Mouse (Mus musculus): ENCODE measurements around the gene G6pdx. TPM values are rescaled to one million over a fixed set of nuclear protein-coding genes. Genes with fewer than 3 reads are reported as not detected.
A peak's percentile ranks its signal among the peaks of the same experiment; 100 is the strongest.

The G6pdx gene
- polyA plus RNA-seq, 1 experiment from 2014 or later: 49.6 TPM

DNA sequence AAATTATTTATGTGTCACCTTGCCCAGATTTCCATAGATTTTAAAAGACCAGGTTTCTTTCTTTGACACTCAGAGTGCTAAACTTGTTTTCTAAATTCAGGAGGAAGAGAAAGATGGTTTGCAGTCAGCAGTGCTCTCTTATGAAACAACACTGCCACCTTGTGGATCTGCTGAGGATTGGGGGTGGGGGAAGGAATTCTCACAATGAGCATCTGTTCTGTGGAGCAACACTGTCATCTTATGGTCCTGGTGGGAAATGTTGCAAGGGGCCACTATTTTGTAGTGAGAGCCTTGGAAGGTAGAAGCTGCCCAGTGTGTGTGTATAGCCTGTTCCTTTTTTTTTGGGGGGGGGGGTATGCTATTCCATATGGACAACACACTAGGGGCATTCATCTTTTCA is 15.6 kb downstream of the G6pdx start:
- Histone ChIP-seq H3K4me1 (ENCODE audit: control insufficient read depth, insufficient read depth, low read length) (no peaks in the 10 kb centered on the region), H3K27ac (ENCODE audit: low read depth, low read length) (no peak overlapping the region)
- peak; percentile 76 for ATAC-seq (ENCODE audit: low FRiP score, low TSS enrichment)

DNA sequence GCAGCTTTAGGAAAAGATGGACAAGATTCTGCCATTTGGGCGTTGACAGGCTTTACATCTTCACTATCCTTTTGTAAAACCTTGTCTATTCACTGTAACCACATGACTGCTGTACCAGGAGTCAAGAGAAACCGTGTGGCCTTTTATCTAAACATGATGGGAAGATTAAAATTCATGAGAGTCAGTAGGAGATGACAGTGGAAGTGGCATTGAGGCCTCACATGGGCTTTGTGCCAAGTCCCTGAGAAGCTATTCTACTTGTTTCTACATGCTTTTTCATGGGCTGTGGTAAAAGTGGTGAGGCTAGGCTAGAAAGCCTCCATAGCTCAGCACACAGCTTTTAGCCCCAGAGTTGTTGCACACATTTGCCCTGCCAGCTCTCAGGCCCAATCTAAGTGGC is 20.7 kb downstream of the G6pdx start:
- Histone ChIP-seq H3K9me3 (ENCODE audit: control insufficient read depth, low read length) (no peaks in the 10 kb centered on the region), H3K4me2 (replicated peaks; ENCODE audit: low read depth, low read length) (no peak overlapping the region), H3K27me3 (ENCODE audit: control insufficient read depth, insufficient read depth, low read length) (no peaks in the 10 kb centered on the region), H3K4me1 (ENCODE audit: control insufficient read depth, insufficient read depth, low read length) (no peaks in the 10 kb centered on the region), H3K36me3 (ENCODE audit: control insufficient read depth, insufficient read depth, low read length) (no peaks in the 10 kb centered on the region; the same call in 1 of the 2 replicates), H3K27ac (ENCODE audit: low read depth, low read length) (no peak overlapping the region), H3K4me3 (ENCODE audit: low read length) (no peak overlapping the region), H3K9ac (ENCODE audit: low read depth, low read length) (no peak overlapping the region)
- WGBS: 57% methylated on average over 2 of the region's 2 CpGs
- no peak for ATAC-seq (ENCODE audit: low FRiP score, low TSS enrichment)

More for the DNA sequence above, 15.6 kb downstream of the G6pdx start:
- Histone ChIP-seq H3K4me2 (replicated peaks; ENCODE audit: low read depth, low read length) (no peak overlapping the region), H3K9ac (ENCODE audit: low read depth, low read length) (no peak overlapping the region), H3K9me3 (ENCODE audit: control insufficient read depth, low read length) (no peaks in the 10 kb centered on the region), H3K36me3 (ENCODE audit: control insufficient read depth, insufficient read depth, low read length) (no peaks in the 10 kb centered on the region; the same call in 1 of the 2 replicates), H3K27me3 (ENCODE audit: control insufficient read depth, insufficient read depth, low read length) (no peaks in the 10 kb centered on the region), H3K4me3 (ENCODE audit: low read length) (no peak overlapping the region)

DNA sequence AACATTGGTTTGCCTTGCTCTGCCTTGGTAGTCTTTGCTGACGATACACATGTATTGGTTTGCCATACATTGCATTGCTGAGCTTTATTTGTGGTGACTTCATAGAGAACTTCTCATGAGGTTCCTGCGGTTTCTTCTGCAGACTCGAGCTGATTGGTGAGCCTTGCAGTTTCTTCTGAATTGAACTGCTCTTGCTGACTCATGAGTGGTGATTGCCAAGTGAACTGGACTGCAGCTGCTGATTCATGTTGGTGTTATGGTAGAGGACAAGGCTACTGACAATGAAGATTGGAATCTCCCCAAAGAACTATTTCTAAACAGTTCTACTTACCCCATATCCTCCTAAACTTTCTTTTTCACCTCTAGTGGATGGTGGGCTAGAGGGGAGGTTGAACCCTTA is 28.9 kb downstream of the G6pdx start:
- no peaks in the 10 kb centered on the region for H3K27me3 ChIP-seq (ENCODE audit: control insufficient read depth, insufficient read depth, low read length)
- no peak overlapping the region for H3K9ac ChIP-seq (ENCODE audit: low read depth, low read length)
- H3K4me3 ChIP-seq (ENCODE audit: low read length): no peak overlapping the region
- no peak for ATAC-seq (ENCODE audit: low FRiP score, low TSS enrichment)
- H3K4me1 ChIP-seq (ENCODE audit: control insufficient read depth, insufficient read depth, low read length): no peaks in the 10 kb centered on the region
- H3K9me3 ChIP-seq (ENCODE audit: control insufficient read depth, low read length): no peaks in the 10 kb centered on the region
- H3K27ac ChIP-seq (ENCODE audit: low read depth, low read length): no peak overlapping the region
- 81% methylated on average over 3 of the region's 3 CpGs for WGBS
- no peak overlapping the region for H3K4me2 ChIP-seq (replicated peaks; ENCODE audit: low read depth, low read length)
- H3K36me3 ChIP-seq (ENCODE audit: control insufficient read depth, insufficient read depth, low read length): no peaks in the 10 kb centered on the region

DNA sequence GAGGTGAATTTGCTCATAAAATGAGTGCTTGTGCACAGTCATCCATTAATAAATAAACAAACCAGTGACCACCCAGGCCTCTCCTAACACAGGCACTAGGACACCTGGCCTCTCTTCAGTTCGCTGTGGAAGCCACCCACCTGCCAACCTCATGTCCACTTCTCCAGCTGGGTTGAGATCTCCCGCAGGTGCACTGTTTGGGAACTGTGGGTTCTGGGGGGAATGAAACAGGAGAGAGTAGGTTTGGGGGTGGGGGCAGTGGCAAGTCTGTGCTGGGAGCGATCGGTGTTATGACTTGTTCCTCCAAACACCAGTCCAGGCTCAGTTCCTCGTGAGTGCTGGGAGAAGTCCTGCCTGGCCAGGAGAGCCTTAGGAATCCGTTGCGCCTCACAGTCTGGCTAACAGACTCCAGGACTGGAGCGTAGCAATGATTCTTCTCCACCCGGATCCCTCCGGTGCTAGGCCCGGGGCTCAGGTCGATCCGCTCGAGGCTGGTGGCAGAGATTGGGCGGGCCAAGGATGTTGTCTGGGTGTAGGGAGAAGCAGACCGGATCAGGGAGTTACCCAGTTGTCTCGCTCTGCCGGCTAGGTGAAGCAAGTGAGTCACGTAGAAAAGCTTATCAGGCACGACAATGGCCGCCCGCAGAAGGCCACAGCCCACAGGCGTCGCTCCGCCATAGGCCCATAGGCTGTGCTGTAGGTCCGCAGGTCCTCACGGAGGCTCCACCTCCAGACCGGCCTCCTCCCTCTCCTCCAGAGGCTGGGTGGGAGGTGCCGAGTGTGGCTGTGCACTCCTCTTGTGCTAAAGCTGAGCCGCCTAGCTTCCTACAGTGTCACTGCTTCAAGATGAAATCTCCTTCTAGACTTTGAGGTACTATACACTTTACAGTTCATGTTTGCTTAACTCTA is 36.2 kb downstream of the G6pdx start, which contains the start of the genes Fam3a and Ikbkg:
Fam3a (minus strand) TSS at position 738 of the 909 bp plus-strand sequence.
Ikbkg (plus strand) TSS at position 756 of the 909 bp plus-strand sequence.
- 29% methylated on average over 30 of the region's 30 CpGs for WGBS
- no peaks in the 10 kb centered on the region for H3K27me3 ChIP-seq (ENCODE audit: control insufficient read depth, insufficient read depth, low read length)
- peak within 1 kb of the TSS; percentile 74 for H3K9ac ChIP-seq (ENCODE audit: low read depth, low read length)
- peak within 1 kb of the TSS; percentile 51 for H3K4me3 ChIP-seq (ENCODE audit: low read length)
- H3K4me2 ChIP-seq (replicated peaks; ENCODE audit: low read depth, low read length): peak within 1 kb of the TSS; percentile 55
- peak; percentile 100 for ATAC-seq (ENCODE audit: low FRiP score, low TSS enrichment)
- no peaks in the 10 kb centered on the region for H3K4me1 ChIP-seq (ENCODE audit: control insufficient read depth, insufficient read depth, low read length)
- peak within 1 kb of the TSS; percentile 80 for H3K27ac ChIP-seq (ENCODE audit: low read depth, low read length)
- H3K36me3 ChIP-seq (ENCODE audit: control insufficient read depth, insufficient read depth, low read length): peaks cover under 1% of the 10 kb centered on the region; the same call in 1 of the 2 replicates
- H3K9me3 ChIP-seq (ENCODE audit: control insufficient read depth, low read length): no peaks in the 10 kb centered on the region

DNA sequence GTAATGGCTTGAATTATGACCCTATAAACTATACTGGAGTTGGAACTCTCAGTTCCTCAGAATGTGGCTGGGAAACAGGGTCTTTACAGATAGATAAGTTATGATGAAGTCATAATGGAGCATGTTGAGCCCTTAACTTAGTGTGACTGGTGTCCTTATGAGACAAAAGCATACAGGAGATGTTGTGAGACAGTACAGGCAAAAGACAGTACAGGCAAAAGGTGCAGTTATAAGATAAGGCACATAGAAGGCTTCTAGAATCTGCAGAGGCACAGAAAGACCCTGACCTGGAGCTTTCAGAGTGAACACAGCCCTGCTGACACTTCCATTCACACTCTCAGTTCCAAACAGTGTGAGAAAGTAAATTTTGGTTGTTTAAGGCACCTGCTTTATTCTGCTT is 40.8 kb downstream of the G6pdx start:
- ATAC-seq (ENCODE audit: low FRiP score, low TSS enrichment): no peak
- Histone ChIP-seq H3K9ac (ENCODE audit: low read depth, low read length) (no peak overlapping the region), H3K27me3 (ENCODE audit: control insufficient read depth, insufficient read depth, low read length) (no peaks in the 10 kb centered on the region), H3K4me1 (ENCODE audit: control insufficient read depth, insufficient read depth, low read length) (no peaks in the 10 kb centered on the region), H3K9me3 (ENCODE audit: control insufficient read depth, low read length) (no peaks in the 10 kb centered on the region), H3K27ac (ENCODE audit: low read depth, low read length) (no peak overlapping the region), H3K36me3 (ENCODE audit: control insufficient read depth, insufficient read depth, low read length) (peaks cover 15% of the 10 kb centered on the region; the same call in 1 of the 2 replicates), H3K4me2 (replicated peaks; ENCODE audit: low read depth, low read length) (no peak overlapping the region), H3K4me3 (ENCODE audit: low read length) (no peak overlapping the region)

DNA sequence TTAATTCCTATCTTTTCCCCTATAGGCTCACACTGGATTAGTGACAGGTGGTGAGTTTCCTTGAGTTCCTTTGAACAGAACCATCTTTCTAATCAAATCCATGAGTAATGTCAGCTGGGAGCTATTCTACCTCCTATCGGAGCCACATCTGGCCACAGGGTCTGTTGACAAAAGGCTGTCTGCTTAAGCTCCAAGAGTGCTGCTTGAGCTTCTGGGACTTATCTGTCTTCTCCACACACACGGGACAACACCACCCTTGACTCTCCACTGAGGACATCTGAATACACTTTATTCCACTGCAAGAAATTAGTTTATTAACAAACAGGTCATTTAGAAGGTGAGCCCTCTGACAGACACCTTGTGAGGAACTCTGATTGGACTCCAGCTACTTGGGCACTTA is 44.5 kb downstream of the G6pdx start:
- ATAC-seq (ENCODE audit: low FRiP score, low TSS enrichment): no peak
- H3K4me1 ChIP-seq (ENCODE audit: control insufficient read depth, insufficient read depth, low read length): no peaks in the 10 kb centered on the region
- no peak overlapping the region for H3K4me2 ChIP-seq (replicated peaks; ENCODE audit: low read depth, low read length)
- no peaks in the 10 kb centered on the region for H3K9me3 ChIP-seq (ENCODE audit: control insufficient read depth, low read length)
- H3K9ac ChIP-seq (ENCODE audit: low read depth, low read length): no peak overlapping the region
- H3K36me3 ChIP-seq (ENCODE audit: control insufficient read depth, insufficient read depth, low read length): peaks cover 15% of the 10 kb centered on the region; the same call in 1 of the 2 replicates
- no peak overlapping the region for H3K4me3 ChIP-seq (ENCODE audit: low read length)
- whole genome bisulfite sequencing: 95% methylated on average over 2 of the region's 2 CpGs
- H3K27ac ChIP-seq (ENCODE audit: low read depth, low read length): no peak overlapping the region
- no peaks in the 10 kb centered on the region for H3K27me3 ChIP-seq (ENCODE audit: control insufficient read depth, insufficient read depth, low read length)

DNA sequence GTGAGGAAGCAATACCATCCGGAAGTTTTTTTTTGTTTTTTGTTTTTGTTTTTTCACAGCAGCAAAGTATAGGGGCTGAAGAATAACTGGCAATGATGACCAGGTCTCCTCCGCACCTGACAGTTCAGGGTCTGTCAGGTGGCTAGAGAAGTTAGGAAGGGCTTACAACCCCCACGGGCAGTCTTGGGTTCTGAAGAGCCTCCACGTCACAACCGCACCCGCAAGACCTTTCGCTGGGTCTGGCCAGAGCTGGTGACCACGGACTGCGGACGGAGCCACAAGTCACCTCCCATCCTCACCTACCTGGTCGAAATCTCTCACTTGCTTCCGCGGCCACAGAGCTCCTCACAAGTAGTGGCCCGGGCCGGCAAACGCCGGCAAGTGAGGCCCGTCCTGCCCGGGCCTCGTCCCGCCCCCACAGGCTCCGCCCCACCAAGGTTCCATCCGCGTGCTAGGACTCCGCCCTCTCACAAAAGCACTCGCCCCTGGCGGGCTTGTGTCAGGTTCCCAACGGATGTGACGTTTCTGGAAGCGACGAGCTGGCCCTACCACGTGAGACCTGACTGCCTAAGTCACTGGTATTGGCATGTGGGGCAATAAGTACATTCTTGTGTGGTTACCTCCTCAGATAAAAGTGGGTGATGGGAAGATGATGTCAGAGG is 56.0 kb downstream of the G6pdx start, which contains the start of the genes Ubl4a and Slc10a3:
Ubl4a (minus strand) TSS at position 331 of the 662 bp plus-strand sequence.
Slc10a3 (minus strand) TSS at position 462 of the 662 bp plus-strand sequence.
- 28% methylated on average over 32 of the region's 32 CpGs for WGBS
- no peaks in the 10 kb centered on the region for H3K27me3 ChIP-seq (ENCODE audit: control insufficient read depth, insufficient read depth, low read length)

DNA sequence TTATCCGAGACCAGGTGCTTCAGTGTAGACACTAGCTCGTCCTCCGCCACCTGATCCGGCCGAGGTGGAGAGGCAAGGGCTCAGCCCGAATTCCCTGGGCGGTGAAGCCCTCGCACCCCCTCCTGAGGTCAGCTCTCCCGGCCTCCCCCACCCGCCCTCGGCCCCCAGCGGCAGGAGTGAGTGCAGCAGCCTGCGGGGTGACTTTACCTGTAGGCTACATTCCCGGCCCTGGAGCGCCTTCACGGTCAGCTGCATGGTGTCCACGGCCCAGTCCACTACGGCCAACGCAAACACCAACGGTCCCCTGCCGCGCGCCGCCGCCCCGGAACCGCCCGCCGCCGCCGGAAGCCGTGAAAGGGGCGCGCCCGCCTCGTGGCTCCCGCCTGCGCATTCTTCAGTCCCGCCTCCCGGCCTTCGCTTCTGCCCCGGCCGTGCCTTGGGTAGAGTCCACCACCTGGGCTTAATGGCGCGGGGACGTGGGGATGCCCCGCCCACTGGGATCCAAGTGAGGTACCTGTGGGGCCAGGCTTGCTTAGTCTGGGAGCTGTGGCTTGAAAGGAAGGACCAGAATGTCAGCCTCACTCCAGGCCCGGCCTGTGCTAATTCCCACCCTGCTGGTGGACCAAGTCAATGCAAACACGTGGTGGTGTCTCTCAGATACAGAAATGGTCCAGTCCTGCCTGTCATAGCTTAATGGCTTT is 60.6 kb downstream of the G6pdx start:
- Histone ChIP-seq H3K27me3 (ENCODE audit: control insufficient read depth, insufficient read depth, low read length) (no peaks in the 10 kb centered on the region), H3K4me3 (ENCODE audit: low read length) (peak overlapping the region; percentile 56), H3K27ac (ENCODE audit: low read depth, low read length) (peak overlapping the region; percentile 67), H3K4me1 (ENCODE audit: control insufficient read depth, insufficient read depth, low read length) (no peaks in the 10 kb centered on the region), H3K4me2 (replicated peaks; ENCODE audit: low read depth, low read length) (peak overlapping the region; percentile 47), H3K9ac (ENCODE audit: low read depth, low read length) (peak overlapping the region; percentile 79), H3K36me3 (ENCODE audit: control insufficient read depth, insufficient read depth, low read length) (peaks cover 2% of the 10 kb centered on the region; the same call in 1 of the 2 replicates), H3K9me3 (ENCODE audit: control insufficient read depth, low read length) (no peaks in the 10 kb centered on the region)
- WGBS: 35% methylated on average over 49 of the region's 49 CpGs
- ATAC-seq (ENCODE audit: low FRiP score, low TSS enrichment): peak; percentile 86

More for the DNA sequence above, 56.0 kb downstream of the G6pdx start, which contains the start of the genes Ubl4a and Slc10a3:
- Histone ChIP-seq H3K4me3 (ENCODE audit: low read length) (peak within 1 kb of the TSS; percentile 48), H3K4me2 (replicated peaks; ENCODE audit: low read depth, low read length) (peak within 1 kb of the TSS; percentile 53), H3K9me3 (ENCODE audit: control insufficient read depth, low read length) (no peaks in the 10 kb centered on the region), H3K36me3 (ENCODE audit: control insufficient read depth, insufficient read depth, low read length) (peaks cover 2% of the 10 kb centered on the region; the same call in 1 of the 2 replicates), H3K27ac (ENCODE audit: low read depth, low read length) (no peak within 1 kb of the TSS), H3K4me1 (ENCODE audit: control insufficient read depth, insufficient read depth, low read length) (no peaks in the 10 kb centered on the region), H3K9ac (ENCODE audit: low read depth, low read length) (peak within 1 kb of the TSS; percentile 57)
- ATAC-seq (ENCODE audit: low FRiP score, low TSS enrichment): peak; percentile 95
